Mouse (Mus musculus): Measurements from ENCODE around the gene Tmem246. TPM values are rescaled to one million over a fixed set of nuclear protein-coding genes. Genes with fewer than 3 reads are reported as not detected.
"Not testable (repeated sequence)": the region's sequence is repeated elsewhere in the genome, so short reads cannot be mapped to it uniquely, and the experiment has no call there.

Tmem246 gene
- total RNA-seq (2022): 10 to 100 TPM; 57.7 to 59.8 (median 58.4) TPM

- peak; percentile 69 for DNase-seq (ENCODE audit: low spot score)
Observed at GRCm38 (mm10) chr4:49597183-49598100, at the start of gene Tmem246. Gene Tmem246 (minus strand): TSS chr4:49597876.

DNA sequence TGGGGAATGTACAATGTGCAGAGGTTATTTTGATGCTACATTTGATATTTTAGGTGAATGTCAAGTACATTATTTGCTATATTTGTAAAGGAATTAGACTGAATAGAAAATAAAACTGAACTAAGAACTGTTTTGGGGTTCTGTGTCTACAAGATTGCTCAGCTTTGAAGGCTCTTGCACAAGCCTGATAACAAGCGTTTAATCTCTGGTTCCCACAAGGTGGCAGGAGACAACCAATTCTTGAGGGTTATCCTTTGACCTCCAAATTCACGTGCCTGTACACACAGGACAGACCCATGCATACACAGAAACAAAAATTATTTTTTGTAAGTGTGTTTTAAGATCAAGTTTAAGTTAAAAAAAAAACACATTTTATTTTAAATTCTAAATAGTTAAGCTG is 42.2 kb upstream of the Tmem246 start:
- no peak for DNase-seq (ENCODE audit: low spot score)

GRCm38 (mm10) chr4:49637821-49638220 is 40.1 kb upstream of the Tmem246 start:
- no peak for DNase-seq (ENCODE audit: low spot score)

- DNase-seq (ENCODE audit: low spot score): no peak
Observed at GRCm38 (mm10) chr4:49632139-49632481, 34.4 kb upstream of the Tmem246 start.

GRCm38 (mm10) chr4:49631319-49632138 is 33.9 kb upstream of the Tmem246 start, which contains the start of gene Rnf20:
Gene Rnf20 (plus strand): TSS chr4:49632006.
- DNase-seq (ENCODE audit: low spot score): peak; percentile 97

GRCm38 (mm10) chr4:49628941-49629340 is 31.3 kb upstream of the Tmem246 start:
- no peak for DNase-seq (ENCODE audit: low spot score)

DNA sequence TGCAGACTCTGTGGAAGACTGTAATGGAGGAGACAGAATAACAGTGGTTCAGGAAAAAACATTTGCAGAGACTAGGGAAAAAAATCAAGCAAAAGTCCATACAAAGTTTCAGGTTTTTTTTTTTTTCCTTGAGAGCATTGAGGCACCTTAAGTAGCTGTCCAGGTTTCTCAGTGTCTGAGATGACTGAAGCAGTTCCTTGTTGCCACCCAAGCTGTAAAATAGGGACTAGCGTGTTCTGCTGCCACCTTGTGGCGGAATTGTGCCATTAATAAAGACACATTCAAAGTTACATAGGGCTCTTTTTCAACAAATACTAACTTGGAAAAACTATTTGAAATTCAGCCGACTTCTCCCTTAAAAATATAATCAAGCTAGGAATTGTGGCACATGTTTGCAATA is 29.3 kb upstream of the Tmem246 start:
- peak; percentile 77 for DNase-seq (ENCODE audit: low spot score)

DNA sequence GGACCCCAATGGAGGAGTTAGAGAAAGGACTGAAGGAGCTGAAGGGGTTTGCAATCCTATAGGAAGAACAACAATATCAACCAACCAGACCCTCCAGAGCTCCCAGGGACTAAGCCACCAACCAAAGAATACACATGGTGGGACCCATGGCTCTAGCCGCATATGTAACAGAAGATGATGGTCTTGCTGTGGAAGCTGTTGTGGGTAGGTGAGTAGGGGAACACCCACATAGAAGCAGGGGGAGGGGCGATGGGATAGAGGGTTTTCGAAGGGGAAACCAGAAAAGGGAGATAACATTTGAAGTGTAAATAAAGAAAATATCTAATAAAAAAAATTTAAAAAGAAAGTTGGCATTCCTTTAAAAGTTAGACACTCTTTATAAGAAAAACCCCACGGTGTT is 27.3 kb upstream of the Tmem246 start:
- not testable (repeated sequence) for DNase-seq (ENCODE audit: low spot score)

DNA sequence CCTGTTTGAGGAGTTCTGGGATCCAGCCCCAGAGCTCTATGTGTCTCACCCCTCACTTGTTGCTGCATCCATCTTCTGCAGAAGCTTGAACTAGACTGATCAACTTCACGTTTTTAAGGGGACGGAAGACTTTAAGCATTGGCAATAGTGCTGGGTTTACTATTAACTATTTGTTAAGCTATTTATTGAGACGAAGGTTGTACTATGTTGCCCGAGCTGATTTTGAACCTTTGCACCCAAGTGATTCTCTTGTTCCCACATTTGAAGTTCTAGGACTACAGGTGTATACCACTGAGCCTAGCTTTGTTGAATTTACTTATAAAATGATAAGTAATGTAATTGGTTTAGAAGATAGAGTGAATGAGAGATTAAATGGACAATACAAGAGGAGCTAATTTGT is 26.2 kb upstream of the Tmem246 start:
- no peak for DNase-seq (ENCODE audit: low spot score)

DNA sequence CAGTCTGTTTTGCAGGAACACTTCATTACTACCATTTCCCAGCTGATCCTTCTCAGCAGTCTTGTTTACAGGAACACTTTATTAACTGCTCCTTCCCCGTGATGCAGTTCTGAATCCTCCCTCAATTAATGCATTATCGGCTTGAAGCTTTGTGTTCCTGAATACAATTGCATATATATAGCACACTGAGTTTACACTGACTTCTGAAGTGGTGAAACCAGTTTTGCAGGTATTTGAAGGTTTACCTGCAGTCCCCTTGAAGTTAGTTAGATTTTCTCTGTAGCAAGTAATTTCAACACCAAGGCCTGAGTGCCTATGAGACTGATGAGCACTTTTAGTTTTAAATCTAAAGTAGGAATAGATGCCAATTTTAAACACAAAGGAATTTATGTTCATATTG is 24.6 kb upstream of the Tmem246 start:
- no peak for DNase-seq (ENCODE audit: low spot score)

DNA sequence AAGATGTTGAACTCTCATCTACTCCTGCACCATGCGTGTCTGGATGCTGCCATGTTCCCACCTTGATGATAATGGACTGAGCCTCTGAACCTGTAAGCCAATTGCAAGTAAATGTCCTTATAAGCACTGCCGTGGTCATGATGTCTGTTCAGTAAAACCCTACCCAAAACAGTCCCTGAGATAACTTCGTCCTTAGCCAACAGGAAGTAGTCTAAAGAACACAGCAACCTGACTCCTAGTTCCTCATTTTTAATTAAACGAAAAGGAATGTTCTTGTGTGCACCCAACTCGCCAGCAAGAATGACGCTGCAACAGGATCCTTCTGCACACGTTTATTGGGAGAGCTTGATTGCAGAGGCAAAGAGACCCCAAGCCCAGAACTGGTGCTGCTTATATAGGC is 22.2 kb upstream of the Tmem246 start:
- not testable (repeated sequence) for DNase-seq (ENCODE audit: low spot score)

- DNase-seq (ENCODE audit: low spot score): no peak
Observed at GRCm38 (mm10) chr4:49616924-49617323, 19.2 kb upstream of the Tmem246 start.

- no peak for DNase-seq (ENCODE audit: low spot score)
Observed at GRCm38 (mm10) chr4:49605459-49605858, 7.8 kb upstream of the Tmem246 start.

GRCm38 (mm10) chr4:49604616-49605015 is 6.9 kb upstream of the Tmem246 start:
- DNase-seq (ENCODE audit: low spot score): no peak

DNA sequence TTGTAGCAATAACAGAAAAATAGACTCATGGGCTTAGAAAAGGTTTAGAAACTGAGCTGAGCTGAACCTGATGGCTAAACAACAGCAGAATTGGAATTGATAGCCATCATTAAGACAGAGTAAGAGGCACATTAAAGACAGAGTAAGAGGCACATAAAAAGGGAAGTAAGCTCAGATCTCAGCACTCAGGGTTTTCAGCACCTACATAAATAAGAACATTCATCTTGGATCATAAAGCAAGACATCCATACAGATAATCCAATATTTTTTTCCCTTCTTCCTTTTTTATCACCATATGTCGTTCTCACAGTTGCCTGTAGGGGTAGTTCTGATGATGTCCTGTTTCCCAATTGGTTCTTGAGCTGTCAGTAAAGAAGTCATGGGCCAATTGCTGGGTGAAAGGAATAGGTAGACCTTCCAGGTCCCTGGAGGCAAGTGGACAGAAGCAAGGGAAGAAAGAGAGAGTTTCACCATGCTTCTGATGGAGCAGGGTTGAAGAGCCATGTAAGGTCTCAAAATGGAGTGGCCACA is 6.4 kb upstream of the Tmem246 start:
- no peak for DNase-seq (ENCODE audit: low spot score)

DNA sequence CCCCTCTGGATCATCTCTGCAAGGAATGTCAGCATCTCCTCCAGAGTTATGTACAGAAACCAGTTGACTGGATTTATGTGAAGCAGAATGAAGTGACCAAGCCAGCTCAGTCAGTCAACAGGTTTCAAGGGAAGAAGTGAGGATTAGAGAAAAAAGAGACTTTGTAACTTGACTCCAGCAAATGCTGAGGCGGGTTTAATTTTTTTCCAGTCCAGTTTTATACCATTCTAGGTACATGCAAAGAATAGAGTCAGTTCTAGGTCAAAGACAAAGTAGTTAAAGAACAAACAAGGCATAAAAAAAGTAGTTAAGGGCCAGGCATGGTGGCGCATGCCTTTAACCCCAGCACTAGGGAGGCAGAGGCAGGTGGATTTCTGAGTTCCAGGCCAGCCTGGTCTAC is 5.5 kb upstream of the Tmem246 start:
- no peak for DNase-seq (ENCODE audit: low spot score)

GRCm38 (mm10) chr4:49596846-49597182 is 862 bp downstream of the Tmem246 start:
- DNase-seq (ENCODE audit: low spot score): no peak

DNA sequence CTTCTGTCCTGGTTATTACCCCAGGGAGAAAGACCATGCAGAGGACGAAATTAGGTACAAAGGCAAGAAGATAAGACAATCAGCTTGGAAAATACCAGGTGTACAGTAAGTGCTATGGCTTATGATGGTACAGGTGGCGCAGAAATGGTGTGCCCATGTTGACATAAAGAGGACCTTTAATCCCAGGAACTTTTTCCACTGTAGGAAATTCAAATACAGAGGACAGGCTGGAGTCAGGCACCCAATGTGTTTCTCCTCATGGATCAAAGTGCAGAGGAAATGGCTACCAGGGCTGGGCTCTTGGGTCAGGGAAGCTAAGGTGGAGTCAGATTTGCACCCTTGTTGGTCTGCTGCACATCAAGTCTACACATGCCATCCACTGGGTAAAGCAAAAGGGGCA is 7.5 kb downstream of the Tmem246 start:
- DNase-seq (ENCODE audit: low spot score): no peak

DNA sequence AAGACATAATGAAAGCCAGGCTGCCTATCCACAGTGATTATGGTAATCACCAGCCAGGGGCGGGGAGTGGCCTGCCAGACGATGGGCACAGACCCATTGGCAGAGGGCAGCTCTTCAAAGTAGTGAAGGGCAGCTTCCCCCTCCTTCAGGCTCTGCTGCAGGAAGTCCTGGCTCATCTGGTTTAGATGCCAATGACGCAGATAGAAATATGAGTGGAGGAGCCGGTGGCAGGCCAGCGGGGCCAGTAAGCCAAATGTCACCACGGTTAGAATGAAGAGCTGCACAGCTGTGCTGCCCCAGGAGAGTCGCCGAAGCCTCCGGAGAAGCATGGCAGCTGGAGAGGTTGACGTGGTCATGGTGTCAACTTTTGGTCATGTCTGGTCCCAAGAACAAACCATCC is 10.9 kb downstream of the Tmem246 start:
- peak; percentile 33 for DNase-seq (ENCODE audit: low spot score)

- peak; percentile 50 for DNase-seq (ENCODE audit: low spot score)
Observed at GRCm38 (mm10) chr4:49585524-49586101, 12.1 kb downstream of the Tmem246 start.

- DNase-seq (ENCODE audit: low spot score): peak; percentile 58
Observed at GRCm38 (mm10) chr4:49583965-49584831, 13.5 kb downstream of the Tmem246 start.

Measured in heart, adult 8-10 months (tissue).